Mouse (Mus musculus) heart, postnatal 0 days (tissue): ENCODE measurements around the gene Barhl1. TPM values are rescaled to one million over a fixed set of nuclear protein-coding genes. Genes with fewer than 3 reads are reported as not detected.

Source experiments
- ATAC-seq: fragments of 200-750 bp; cut with Nextera tagmentation; 2 replicates; pipeline ENCODE4 v1.8.0; 2017; ENCODE audit warnings: low read depth, moderate number of reproducible peaks, moderate library complexity; ENCODE audit not compliant: insufficient read depth
- DNase-seq: peaks from one replicate; pipeline ENCODE4 v3.0.0-alpha.2; 2016; ENCODE audit warnings: low spot score
- H3K27ac ChIP-seq: fragments of 300-500 bp; sonication (generic); 2 replicates; pipeline ENCODE4 v1.5.1; 2014; ENCODE audit warnings: low read depth, mild to moderate bottlenecking
- H3K27me3 ChIP-seq: fragments of 300-500 bp; sonication (generic); 2 replicates; pipeline ENCODE4 v1.6.1; 2014; ENCODE audit warnings: low read length, mixed read lengths; ENCODE audit not compliant: control insufficient read depth, insufficient read depth
- H3K36me3 ChIP-seq: fragments of 300-500 bp; sonication (generic); replicated peaks from 2 replicates; pipeline ENCODE4 v1.6.1; 2014; ENCODE audit warnings: low read length, mixed read lengths; ENCODE audit not compliant: control insufficient read depth, insufficient read depth
- H3K4me1 ChIP-seq: fragments of 300-500 bp; sonication (generic); 2 replicates; pipeline ENCODE4 v1.6.1; 2014; ENCODE audit warnings: antibody characterized with exemption; ENCODE audit not compliant: control insufficient read depth, insufficient read depth
- H3K4me2 ChIP-seq: fragments of 300-500 bp; sonication (generic); 2 replicates; pipeline ENCODE4 v1.6.1; 2014; ENCODE audit warnings: low read depth, mild to moderate bottlenecking, low read length, moderate library complexity
- H3K4me3 ChIP-seq: fragments of 300-500 bp; sonication (generic); 2 replicates; pipeline ENCODE4 v1.5.1; 2014; ENCODE audit warnings: low read depth, low read length
- H3K9ac ChIP-seq: fragments of 300-500 bp; sonication (generic); replicated peaks from 2 replicates; pipeline ENCODE4 v1.6.1; 2014; ENCODE audit warnings: low read depth, low read length, mixed read lengths
- H3K9me3 ChIP-seq: fragments of 300-500 bp; sonication (generic); replicated peaks from 2 replicates; pipeline ENCODE4 v1.6.1; 2016; ENCODE audit warnings: low read length; ENCODE audit not compliant: control insufficient read depth
- CTCF ChIP-seq: IDR thresholded peaks from 2 replicates; pipeline ENCODE4 v1.5.1; 2016; ENCODE audit warnings: antibody characterized with exemption, control low read depth, low read depth
- EP300 ChIP-seq: IDR thresholded peaks from 2 replicates; pipeline ENCODE4 v1.6.1; 2016; ENCODE audit warnings: antibody characterized with exemption, low read depth
- WGBS: fragments of 180-500 bp; shearing (Covaris S2); extraction: QIAGEN DNeasy Blood & Tissue Kit; methylation state at CpG from one replicate; pipeline ENCODE4 v1.1.7; 2014; 5-methylcytosine and 5-hydroxymethylcytosine counted together
- polyA plus RNA-seq: library from polyadenylated mRNA; unstranded; fragments of >200 nt; fragmentation: Nextera tagmentation; extraction: Ambion mirVana; gene quantifications from 2 replicates; pipeline ENCODE4 v1.2.1, GENCODE M21; 2015
- total RNA-seq: library from RNA; depleted of rRNA; stranded (reverse); fragments of >200 nt; gene quantifications from 2 replicates; pipeline ENCODE4 v1.2.3, GENCODE M21; 2014; ENCODE audit warnings: low replicate concordance

Gene Barhl1
- total and polyA plus RNA-seq, 2 experiments from 2014 or later, result not detected

DNA sequence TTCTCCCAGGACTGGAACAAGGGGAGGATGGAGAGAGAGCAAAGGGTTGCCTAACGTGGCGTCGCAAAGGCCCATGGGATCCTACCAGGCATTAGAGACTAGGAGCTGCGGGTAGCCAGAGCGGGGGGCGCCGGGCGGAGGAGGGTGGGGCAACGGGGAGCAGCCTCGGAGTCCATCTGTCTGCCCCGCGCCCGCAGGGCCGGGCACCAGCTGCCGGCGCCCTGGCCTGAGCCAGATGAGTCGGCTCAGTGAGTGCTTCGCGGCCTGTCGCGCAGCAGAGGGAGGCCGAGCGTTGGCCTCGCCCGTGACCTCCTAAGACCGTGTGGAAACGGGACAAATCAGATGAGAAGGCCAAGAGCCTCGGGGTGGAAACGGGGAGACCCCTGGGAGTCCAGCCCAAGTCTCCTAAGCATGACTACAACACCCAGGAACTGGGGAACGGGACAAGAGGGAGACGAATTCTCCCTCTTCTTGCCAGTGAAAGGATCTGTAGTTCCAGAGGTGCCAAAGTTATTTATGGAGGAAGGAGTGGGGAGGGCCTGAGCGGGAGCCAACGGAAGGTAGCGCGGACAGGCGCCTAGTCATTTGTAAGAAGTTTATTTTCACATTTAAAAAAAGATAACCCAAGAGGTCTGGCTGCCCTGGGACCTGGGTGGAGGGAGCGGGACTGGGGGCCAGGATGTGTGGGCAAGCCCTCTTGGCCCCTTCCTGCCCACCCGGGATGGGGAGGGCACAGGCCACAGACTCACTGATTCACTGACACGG, 7.9 kb downstream of the Barhl1 start:
- TF ChIP-seq EP300 (no peak), CTCF (no peak)
- H3K27ac ChIP-seq, result no peak overlapping the region
- peaks cover 9% of the 10 kb centered on the region; the same call in 1 of the 2 replicates for H3K4me1 ChIP-seq
- WGBS, result under 1% methylated on average over 39 of the region's 39 CpGs
- ATAC-seq (peak; percentile 70; the same call in 1 of the 2 replicates), DNase-seq (peak; percentile 39)
- peaks cover 71% of the 10 kb centered on the region for H3K27me3 ChIP-seq
- H3K9me3 ChIP-seq, result no peaks in the 10 kb centered on the region
- H3K9ac ChIP-seq, result no peak overlapping the region
- peak overlapping the region; percentile 59 for H3K4me2 ChIP-seq
- H3K36me3 ChIP-seq, result 0 out of 2 replicates have a peak, but pooled peaks cover 13% of the 10 kb centered on the region
- peak overlapping the region; percentile 37 for H3K4me3 ChIP-seq

- Histone ChIP-seq H3K4me1 (peaks cover 9% of the 10 kb centered on the region; the same call in 1 of the 2 replicates), H3K9me3 (no peaks in the 10 kb centered on the region), H3K9ac (no peak overlapping the region), H3K27me3 (peaks cover 64% of the 10 kb centered on the region), H3K4me3 (peak overlapping the region; percentile 37), H3K4me2 (peak overlapping the region; percentile 59), H3K27ac (no peak overlapping the region), H3K36me3 (0 out of 2 replicates have a peak, but pooled peaks cover 13% of the 10 kb centered on the region)
- DNase-seq, result no peak
- WGBS, result 17% methylated on average over 10 of the region's 10 CpGs
- TF ChIP-seq CTCF (no peak), EP300 (no peak)
- no peak for ATAC-seq
Observed at GRCm38 (mm10) chr2:28907691-28908388, 8.6 kb downstream of the Barhl1 start.

GRCm38 (mm10) chr2:28905561-28905960, 10.9 kb downstream of the Barhl1 start:
- Histone ChIP-seq H3K27me3 (peaks cover 41% of the 10 kb centered on the region), H3K36me3 (0 out of 2 replicates have a peak, but pooled peaks cover 15% of the 10 kb centered on the region), H3K4me2 (no peak overlapping the region), H3K27ac (no peak overlapping the region), H3K9me3 (no peaks in the 10 kb centered on the region), H3K9ac (no peak overlapping the region), H3K4me3 (no peak overlapping the region), H3K4me1 (peaks cover 9% of the 10 kb centered on the region; the same call in 1 of the 2 replicates)
- no peak for DNase-seq
- no peak for ATAC-seq
- no peak for TF ChIP-seq CTCF
- TF ChIP-seq EP300, result no peak
- WGBS, result 83% methylated on average over 4 of the region's 4 CpGs

DNA sequence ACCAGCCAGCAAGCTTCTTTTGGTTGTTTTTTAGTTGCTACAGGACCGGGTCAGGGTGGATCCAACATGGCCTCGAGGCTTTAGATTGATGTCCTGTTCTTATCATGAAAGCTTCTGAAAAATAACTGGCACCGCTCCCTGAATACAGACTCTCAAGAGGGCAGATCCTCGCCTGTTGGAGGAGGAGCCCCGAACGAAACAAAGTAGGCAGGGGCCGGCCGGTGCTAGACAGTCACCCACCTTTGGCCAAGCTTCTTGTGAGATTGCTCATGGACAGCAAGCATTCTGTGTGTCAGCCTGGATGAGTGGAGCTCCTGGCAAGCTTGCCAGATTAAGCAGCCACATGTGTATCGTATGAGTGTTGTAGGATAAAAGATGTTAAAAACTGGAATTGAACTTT, 11.7 kb downstream of the Barhl1 start:
- WGBS, result 69% methylated on average over 9 of the region's 9 CpGs
- Histone ChIP-seq H3K27me3 (peaks cover 33% of the 10 kb centered on the region), H3K36me3 (peaks cover 23% of the 10 kb centered on the region), H3K9ac (no peak overlapping the region), H3K4me1 (peaks cover 9% of the 10 kb centered on the region; the same call in 1 of the 2 replicates), H3K9me3 (no peaks in the 10 kb centered on the region), H3K27ac (no peak overlapping the region), H3K4me2 (no peak overlapping the region), H3K4me3 (no peak overlapping the region)
- TF ChIP-seq EP300, result no peak
- TF ChIP-seq CTCF, result no peak
- no peak for ATAC-seq
- DNase-seq, result no peak

DNA sequence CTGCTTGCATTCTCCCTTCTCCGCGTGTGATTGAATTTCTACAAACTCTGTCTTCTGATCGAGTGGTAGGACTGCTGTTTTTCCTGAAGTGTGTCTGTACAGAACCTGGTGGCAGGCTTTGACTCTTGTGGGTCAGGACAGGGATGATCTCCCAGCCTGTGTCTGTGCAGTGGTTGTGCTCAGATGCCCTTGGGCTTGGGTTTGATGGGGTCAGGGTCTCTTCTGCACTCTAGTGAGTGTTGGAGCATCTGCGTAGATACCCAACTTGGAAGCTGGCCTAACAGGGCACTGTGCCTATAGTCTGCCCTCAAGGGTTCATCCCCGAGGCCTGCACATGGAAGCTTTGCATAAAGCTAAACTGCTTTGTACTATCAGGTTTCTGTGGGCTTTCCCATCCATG, 12.6 kb downstream of the Barhl1 start:
- Histone ChIP-seq H3K27ac (no peak overlapping the region), H3K36me3 (peaks cover 26% of the 10 kb centered on the region), H3K27me3 (peaks cover 24% of the 10 kb centered on the region), H3K4me2 (no peak overlapping the region), H3K9me3 (no peaks in the 10 kb centered on the region), H3K9ac (no peak overlapping the region), H3K4me1 (peaks cover 6% of the 10 kb centered on the region; the same call in 1 of the 2 replicates), H3K4me3 (no peak overlapping the region)
- 85% methylated on average over 5 of the region's 5 CpGs for WGBS
- no peak for ATAC-seq
- TF ChIP-seq CTCF, result no peak
- no peak for TF ChIP-seq EP300
- DNase-seq, result no peak
